Mouse (Mus musculus) central nervous system, embryonic 14 days (tissue): ENCODE measurements around the gene Gm11084. TPM values are rescaled to one million over a fixed set of nuclear protein-coding genes. Genes with fewer than 3 reads are reported as not detected.

ENCODE experiments used
- polyA plus RNA-seq: library from polyadenylated mRNA; depleted of rRNA; stranded (reverse); fragments of >200 nt; gene quantifications from 2 replicates; pipeline ENCODE4 v1.2.3, GENCODE M21; 2012; rRNA removed

The Gm11084 gene
- not detected in 2 replicates for polyA plus RNA-seq

GRCm38 (mm10) chr2:72986616-72987015 is at the start of gene Gm11084:
Gm11084 (minus strand) TSS chr2:72986716.

GRCm38 (mm10) chr2:72980337-72981074 is 6.0 kb downstream of the Gm11084 start, which contains the start of gene Sp3:
Sp3 (minus strand) TSS chr2:72980446.

Other genes with a start within 250 kb of the Gm11084 start
- gene Sp3, start 6.3 kb downstream of the Gm11084 start, polyA plus RNA-seq = 34.8 and 39.6 TPM in 2 replicates
- gene Ola1, start 232.2 kb upstream of the Gm11084 start, polyA plus RNA-seq = 45.8 and 47.0 TPM in 2 replicates